Mouse (Mus musculus) T-helper 1 cell (primary cell): ENCODE measurements around the gene Atm.

Experiments used
- in situ Hi-C: fragments of 300-600 bp; cut with MboI, MseI; formaldehyde crosslinking; loops from one replicate; pipeline ENCODE4 v1.15.1; 2025; ENCODE audit warnings: high pct_unique_total_duplicates

The Atm gene

DNA sequence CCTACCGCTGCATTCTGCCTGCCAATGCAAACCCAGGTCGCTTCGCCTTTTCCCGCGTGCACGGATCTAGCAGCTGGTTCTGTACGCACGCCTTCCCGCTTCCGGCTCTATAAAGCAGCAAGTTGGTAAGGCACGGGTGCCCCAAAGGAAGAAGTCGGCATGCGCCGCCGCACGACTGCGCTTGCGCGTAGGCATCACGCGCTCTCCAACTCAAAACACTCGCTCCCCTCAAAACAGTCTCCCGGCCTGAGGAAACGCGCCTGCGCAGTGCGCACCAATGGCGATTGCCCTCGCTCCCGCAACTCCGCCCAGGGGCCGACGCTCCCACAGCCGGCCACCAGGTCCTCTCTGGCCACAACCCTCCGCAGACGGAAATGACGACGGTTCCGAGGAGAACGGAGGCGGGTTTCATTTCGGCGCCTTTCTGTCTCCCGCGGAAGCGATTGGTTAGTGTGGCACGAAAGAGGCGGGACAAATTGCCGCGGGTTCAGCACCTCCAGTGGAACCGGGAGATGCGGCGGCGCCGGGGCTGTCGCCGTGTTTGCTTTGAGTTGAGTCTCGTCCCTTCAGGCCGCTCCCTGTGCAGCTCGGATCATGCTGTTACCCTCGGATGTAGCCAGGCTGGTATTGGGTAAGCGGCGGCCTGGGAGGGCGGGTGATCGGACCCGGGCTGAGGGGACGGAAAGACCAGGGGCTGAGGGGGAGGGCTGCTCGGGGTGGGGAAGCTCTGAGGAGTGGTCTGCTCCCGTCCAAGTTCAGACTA is at the start of gene Atm, which contains the start of gene Npat:
Atm (minus strand) TSS at position 183 of the 763 bp plus-strand sequence.
Npat (plus strand) TSS at position 490 of the 763 bp plus-strand sequence.
- in situ Hi-C loops = no loop called here

DNA sequence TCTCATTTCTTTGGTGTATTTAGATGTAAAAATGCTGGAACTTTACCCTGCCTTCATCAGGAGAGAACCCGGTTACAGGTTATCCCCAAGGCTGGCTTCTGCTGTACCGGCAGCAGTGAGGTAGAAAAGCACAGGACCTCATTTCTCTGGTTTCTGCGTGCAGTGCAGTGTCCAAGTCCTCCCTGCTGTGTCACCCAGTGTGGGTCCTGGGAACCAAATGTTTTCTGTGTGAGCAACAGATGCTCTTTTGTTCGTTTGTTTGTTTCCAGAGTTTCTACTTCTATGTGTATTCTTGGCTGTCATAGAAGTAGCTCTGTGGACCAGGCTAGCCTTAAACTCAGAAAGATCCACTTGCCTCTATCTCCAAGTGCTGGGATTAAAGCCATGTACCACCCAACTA is 45.3 kb upstream of the Atm start:
- in situ Hi-C loops = no loop called here

DNA sequence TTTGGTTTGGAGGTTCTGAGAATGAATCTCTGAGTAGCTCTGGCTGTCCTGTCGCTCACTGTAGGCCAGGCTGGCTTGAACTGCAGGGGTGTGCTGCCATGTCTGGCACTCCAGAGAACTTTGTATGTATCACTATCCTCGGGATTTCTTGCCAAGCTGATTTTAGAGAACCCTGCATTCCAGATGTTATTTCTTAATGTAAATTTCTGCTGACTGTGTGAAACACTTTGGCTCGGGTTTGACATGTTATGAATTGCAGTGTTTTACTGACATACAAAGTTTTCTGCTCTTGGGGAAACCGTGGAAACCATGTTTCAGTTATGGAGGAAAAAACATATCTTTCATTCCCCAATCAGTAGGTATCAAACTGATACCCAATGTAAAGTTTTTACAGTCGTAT is 39.2 kb upstream of the Atm start:
- in situ Hi-C loops = no loop called here

DNA sequence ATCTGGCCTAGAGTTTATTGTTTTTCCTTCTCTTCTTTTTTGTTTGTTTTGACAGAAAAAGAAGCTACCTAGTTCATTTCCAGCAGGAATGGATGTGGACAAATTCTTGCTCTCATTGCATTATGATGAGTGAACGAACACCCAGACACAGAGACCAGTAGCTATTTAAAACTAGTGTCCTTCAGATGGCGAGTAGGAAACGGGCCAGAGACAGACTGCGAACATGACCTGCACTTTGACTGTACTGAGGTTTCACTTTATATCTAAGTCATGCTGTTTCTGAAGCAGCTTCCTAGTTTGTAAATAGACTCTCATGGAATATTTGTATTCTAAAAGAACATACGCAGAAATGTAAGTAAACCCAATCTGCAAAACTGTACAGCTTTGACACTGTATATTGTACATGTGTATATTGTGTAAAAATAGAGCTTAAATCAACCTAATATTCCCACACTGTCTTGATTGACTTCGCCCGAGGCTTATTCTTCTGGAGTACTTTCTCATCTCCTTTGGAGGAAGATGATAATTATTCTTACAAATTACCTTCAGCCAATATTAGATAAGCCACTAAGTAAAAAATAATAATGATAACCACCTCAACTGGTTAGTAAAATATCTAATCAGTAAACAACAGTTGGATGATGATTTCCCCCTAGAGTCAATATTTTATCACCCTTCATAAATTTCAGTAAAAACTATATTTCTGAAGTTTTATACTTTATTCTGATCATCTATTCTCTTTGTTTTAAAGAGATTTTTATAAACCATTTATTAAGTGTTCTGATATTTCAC is 36.2 kb upstream of the Atm start:
- in situ Hi-C loops = no loop called here

DNA sequence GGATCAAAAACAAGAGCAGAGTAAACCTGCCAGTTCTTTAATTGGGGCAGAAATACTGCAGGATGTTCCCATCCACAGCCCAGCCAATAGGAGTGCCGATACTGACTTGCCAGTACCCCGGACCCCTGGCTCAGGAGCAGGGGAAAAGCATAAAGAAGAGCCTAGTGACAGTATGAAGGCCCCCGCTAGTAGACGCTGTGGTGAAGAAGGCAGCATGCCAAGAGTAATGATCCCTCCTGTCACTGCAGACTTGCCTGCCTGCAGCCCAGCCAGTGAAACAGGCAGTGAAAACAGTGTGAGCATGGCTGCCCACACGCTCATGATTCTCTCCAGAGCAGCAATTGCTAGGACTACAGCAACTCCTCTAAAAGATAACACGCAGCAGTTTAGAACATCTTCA is 34.1 kb upstream of the Atm start:
- in situ Hi-C loops = no loop called here

DNA sequence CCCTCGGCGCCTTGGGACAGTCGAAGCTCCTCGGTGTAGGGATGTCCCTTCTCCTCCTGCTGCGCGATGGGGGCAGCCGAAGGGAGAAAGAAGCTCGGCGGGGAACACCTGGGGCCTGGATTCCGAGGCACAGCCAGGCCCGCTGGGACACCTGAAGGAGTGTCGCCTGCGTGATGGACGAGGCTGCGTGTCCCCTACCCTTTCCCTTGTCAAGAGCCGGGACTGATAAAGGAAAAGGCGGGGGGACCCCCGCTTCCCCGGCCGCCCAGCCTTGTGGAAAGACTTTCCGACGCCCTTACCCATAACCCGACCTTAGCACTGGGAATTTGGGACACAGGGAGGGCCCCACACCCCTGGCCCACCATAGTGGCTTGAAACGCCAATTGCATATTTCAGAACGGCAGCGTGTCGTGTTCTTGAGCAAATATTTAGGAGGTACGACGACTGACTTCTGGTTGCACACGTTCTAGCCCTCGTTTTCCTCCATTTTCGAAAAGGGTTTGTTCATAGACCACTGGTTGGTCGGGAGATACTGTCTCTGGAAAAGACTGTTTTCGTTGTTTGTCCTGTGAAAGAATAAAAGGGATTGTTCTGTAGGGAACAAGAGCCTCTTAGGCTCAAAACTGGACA is 911 bp upstream of the Atm start:
- in situ Hi-C loops = no loop called here

DNA sequence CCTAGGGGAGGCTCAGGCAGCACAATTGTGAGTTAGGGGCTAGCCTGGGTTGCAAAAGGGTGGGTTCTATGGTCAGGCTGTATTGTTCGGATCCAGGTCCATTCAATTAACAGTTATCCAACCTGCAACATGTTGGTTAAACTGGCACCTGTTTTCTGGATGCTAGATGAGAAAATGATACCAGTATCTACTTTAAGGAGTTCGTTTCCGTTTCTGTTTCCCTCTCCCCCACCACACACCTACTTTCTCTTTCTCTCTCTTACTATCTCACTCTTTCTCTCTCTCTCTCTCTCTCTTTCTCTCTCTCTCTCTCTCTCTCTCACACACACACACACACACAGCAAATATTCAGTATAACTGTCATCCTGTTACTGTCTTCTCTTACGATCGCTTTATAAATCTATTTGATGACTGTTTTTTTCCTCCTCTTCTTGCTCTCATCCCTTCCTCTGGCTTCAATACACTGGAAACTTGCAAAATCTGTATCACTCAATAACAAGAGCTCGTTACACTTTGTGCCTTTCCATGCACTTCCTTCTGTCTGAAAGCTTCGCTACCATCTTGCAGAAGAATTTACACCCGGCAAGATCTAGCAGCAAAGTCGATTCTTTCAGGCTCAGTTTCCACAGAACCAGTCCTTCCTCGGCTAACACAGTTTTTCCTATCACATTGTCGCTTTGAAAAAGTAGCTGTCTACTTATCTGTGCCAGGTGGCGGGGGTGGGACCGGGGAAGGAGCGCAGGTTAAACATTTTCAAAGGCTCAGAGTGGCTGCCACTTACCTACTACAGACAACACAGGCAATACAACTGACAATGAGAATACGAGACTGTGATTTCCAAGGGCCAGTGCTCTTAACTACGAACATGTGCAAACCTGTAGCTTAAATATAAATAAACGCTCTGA is 872 bp downstream of the Atm start:
- in situ Hi-C loops = no loop called here

DNA sequence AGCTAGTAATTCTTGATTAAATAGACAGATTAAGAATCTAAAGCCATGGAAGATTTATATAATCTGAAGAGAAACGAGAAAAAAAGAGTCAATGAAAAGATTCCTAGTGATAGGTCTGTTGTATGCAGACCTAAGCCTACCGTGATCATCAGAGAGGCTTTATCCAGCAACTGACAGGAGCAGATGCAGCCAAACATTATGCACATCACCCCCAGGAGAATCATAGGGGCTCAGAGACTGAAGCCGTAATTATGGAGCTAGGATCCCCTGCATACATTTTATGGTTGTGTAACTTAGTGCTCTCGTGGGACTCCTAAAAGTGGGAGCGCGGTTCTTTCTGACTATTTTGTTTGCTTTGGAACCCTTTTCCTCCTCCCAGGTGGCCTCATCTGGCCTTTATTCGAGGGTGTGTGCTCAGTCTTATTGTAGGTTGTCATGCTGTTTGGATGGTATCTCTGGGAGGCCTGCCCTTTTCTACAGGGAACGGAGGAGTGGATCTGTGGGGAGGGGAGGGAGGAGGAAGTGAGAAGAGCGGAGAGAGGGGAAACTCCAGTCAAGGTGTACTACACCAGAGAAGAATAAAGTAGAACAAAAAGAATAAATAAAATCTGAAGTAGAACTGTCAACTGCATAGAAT is 19.0 kb downstream of the Atm start:
- in situ Hi-C loops = no loop called here

DNA sequence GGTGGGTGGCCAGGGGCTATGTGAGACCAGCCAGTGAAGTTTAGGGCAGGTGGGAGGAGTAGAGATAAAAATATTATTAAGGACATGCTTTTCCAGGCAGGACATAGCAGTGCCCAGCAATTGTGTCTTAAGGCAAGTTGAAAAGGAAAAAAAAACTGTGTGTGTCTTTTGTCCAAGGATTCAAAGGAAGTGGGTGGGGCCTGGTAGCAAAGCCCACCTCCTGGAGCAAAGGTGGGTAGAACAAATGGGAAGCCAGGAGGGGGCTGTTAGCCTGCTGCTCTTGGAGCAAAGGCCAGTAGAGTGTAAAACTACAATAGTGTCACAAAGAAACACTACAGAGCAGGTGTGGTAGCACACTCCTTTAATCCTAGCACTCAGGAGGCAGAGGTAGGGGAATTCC is 22.4 kb downstream of the Atm start:
- in situ Hi-C loops = no loop called here

DNA sequence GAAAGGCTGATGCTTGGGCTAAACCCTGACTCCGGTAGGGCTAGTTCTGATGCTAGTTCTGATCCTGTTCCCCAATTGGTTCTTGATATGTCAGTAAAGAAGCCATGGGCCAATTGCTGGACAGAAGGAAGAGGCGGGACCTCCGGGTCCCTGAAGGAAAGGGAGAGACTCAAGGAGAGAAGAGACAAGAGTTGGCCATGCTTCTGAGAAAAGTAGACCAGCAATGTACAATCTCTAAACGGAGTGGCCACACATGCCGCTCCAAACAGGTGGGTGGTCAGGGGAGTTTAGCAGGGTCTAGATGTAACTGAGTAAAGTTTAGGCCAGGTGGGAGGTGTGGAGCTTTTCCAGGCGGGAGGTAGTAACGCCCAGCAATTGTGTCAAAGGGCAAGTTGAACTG is 28.5 kb downstream of the Atm start:
- in situ Hi-C loops = no loop called here

DNA sequence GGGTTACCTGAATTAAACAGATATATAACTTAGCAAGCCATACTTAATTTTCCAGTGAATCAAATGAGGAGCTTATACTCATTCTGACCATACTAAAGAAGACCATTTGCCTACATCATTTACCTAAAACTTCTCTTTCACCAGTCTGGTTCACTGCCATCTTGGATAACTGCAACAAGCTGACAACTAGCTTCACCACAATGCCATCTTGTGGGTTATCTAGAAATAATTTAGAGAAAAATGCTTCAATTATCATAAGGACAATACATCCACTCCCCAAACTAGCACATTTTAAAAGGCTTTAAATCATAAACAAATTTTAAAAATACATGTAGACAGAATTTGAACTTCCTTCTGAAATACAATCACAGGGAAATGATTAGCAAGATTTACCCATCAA is 50.7 kb downstream of the Atm start:
- in situ Hi-C loops = no loop called here

DNA sequence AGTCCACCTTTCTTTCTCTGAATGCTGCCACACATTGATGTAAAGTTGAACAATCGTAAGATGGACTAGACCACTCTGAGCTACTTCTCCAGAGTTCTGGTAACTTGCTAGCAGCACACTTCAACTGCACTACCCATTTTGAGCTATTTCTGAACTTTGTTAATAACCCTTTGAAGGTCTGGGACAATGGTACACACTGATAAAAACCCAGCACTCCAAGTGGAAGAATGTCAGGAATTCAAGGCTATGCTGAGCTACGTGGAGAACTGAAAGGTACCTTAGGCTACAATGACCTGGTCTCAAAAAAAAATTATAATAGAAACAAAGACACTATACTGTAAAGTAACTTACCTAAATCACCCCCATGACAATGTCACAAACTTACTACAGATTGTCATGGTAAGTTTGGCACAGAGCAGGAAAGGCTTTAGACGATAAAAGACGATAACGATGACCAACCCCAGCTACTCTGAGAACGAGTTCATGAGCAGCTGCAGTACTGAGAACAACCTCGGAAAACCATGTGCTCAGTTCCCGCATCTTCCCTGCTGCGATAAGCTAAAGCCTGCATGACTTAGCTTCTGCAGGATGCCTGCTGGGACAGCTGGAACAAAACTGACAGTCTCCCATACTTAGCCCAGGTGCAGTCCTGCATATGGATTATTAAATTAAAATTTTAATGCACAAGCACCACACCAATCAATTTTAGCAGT is 63.6 kb downstream of the Atm start:
- in situ Hi-C loops = no loop called here

DNA sequence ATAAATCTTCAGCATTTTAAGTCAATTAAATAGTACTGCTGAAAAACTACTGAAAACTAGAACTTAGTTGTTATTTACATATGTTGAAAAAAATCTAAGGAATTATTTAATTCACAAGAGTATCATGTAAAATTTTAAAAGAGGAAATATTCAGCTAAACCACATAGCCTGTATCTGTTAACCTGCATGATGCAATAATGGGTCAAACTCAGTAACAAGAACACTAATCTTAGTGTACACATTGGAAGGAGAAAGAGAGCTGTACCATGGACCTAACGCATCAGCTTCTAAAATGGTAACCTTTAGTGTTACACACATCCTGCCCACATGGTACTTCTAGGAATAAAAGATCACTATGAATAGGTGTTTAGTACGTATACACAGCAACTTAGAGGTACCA is 84.5 kb downstream of the Atm start:
- in situ Hi-C loops = no loop called here

DNA sequence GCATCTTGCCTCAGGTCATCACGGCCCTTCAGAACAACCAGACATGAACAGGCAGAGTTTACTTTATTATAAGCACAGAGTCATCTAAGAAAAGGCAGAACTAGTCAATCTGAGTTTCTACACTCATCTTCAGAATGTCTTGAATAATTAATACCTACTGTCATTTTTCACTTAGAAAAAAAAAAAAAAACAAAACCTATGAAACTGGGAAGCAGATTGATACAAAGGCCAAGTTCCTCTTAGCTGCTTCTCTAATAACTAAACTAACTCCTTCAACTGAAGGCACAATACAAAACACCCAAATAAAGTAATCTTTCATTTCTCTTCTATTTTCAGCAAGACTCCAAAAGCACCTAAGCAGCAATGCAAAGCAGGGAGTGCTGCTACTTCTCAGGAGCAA is 85.9 kb downstream of the Atm start:
- in situ Hi-C loops = no loop called here

DNA sequence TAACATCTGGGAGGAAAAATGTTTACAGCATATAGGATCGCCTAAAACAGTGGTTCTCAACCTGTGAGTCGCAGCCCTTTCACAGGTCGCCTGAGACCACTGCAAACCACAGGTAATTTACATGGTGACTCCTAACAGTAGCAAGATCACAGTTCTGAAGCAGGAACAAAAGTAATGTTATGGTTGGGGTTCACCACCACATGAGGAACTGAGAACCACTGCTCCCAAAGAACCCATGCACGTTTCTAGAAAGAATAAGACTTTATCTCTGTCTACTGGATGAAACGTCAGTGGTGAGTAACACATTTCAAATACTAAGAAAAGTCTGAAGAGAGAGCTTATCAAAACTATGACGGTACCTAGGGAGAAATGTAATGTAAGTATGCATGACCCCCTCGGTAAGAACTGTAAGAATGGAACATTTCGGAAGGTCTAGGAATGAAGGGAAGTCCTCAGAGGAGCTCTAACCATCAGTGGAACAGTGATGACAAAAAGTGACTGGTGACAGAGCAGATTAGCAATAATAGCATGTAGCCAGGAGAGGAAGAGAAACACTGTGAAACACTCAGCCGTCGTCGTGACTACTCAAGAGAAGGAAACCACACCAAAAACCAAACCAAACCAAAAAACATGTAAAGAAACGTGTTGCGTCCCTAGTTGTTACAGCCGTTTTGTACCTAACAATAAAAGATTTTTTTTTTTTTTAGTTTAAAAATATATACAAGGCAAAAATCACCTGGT is 100.5 kb downstream of the Atm start:
- in situ Hi-C loops = no loop called here

DNA sequence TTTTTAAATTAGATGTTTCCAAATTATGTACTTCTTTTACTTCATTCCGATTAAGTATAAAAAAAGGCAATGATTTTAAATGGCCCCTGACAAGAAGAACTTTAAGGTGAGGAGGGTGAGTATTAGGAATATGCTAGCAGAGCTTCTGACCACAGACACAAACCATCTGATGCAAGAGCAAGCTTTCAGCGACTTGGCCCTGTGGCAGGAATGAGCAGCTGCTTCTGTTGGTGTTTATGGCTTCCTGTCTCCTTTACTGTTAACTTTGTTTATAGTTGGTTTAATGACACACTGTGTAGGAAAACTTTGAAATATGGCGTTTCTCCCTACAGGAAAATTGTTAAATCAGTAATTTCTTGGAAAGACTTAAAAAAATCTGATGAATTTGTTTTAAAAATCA is 108.9 kb downstream of the Atm start:
- in situ Hi-C loops = no loop called here

DNA sequence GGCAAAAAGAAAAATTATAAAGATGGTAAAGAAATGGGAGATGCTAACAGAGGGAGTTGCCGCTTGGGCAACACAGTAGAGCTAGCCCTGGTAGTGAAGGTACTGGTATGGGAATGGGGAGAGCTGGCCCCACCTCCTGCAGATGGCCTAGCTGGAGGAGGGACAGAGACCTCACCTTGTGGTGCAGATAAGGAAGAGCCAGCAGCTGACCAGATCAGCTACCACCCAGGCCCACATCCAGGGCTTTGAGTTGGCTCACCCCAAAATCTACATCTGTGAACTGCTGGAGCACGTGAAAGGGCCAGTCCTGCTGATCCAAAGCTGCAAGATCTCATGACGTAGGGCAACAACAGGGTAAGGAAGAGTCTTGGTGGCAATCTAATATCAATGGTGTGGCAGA is 109.8 kb downstream of the Atm start:
- in situ Hi-C loops = no loop called here

DNA sequence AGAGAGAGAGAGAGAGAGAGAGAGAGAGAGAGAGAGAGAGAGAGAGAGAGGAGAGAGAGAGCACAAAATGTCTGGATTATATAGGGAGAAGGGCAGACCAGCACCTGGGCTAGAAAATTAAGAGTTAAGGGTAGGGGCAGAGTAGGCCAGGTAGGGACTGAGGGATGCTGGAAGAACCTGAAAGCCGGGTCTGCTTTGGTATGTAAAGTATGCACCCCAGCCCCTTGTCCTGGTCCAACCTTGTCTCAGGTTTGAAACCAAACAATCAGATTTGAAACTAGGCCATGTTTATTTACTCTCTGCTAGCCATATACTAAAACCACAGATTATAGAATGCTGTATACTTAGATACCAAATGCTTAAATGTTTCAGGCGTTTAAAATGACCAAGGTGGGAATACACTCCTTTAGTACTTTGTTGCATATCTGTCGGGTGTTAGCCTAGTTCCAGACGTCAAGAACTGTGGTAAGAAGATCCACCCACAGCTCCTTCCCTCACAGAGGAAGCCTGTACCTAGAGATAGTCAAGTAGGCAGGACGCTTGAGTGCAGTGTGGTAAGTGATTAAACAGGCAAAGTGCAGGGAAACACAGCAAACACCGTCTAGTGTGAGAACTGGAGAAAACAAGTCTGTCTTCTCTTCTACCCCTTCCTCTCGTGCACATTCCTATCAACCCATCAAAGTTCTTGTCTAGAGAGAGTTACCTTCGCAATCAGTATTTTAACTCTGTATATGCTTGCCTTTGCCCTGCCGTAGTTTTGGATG is 114.2 kb downstream of the Atm start:
- in situ Hi-C loops = no loop called here

DNA sequence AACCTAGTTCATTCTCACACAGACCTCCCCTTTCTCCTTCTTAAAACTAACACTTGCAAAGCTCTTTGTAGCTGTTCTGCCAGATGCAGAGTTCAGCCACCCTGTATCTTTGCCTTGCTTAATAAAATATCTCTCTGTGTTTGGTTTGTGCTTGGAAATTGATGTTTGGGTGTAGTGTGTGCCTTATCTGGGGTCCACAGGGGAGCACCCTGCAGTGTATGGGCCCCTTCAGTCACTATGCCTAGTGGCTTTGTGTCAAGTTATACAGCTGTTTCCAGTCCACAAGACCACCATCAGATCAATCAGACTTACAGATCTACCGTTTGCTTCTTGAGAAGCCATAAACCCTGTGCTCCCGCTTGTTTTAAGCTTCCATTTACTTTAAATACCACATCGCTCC is 127.1 kb downstream of the Atm start:
- in situ Hi-C loops = no loop called here
